Mouse (Mus musculus) kidney, adult 9 months (tissue): Measurements from ENCODE around the gene Itpk1.

ENCODE experiments used
- DNase-seq: peaks from one replicate; pipeline ENCODE4 v3.0.0; 2022

The Itpk1 gene

DNA sequence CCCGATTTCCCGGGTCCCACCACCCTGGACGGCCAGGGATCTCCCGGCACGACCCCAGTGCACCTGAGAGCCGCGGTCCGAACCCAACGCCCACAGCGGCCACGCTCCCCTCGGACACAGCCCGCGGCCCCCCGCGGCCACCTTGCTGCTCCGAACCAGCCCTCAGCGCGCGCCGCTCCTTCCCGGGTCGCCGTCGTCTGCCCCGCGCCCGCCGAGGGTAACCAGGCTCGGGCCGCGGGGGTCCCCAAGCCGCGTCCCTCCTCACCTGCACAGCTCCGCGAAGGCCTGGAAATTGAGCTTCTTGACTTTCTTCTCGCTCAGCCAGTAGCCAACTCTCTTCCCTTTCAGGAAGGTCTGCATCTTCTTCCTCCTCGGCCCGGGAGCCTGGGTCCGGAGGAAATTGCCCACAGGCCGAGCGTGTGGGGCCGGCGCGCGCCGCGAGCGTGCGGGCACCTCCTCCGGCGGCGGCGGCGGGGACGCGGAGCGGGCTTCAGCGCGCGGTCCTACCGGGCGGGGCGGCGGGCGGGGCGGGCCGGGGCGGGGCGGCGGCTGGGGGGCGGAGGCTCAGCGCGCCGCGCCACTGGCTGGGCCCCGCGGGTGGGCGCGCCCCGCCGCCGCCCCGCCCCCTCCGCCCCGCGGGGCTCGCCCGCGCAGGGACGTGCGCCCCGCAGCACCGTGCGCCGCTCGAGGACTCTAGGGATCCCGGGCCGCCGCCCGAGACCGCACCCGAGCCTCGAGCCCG, at the start of gene Itpk1:
Gene Itpk1, minus strand, starts transcription at position 474 of the 742 bp plus-strand sequence.
- DNase-seq = no peak

- no peak for DNase-seq
These were observed 43.5 kb upstream of the Itpk1 start for GRCm38 (mm10) chr12:102748256-102748655.

DNA sequence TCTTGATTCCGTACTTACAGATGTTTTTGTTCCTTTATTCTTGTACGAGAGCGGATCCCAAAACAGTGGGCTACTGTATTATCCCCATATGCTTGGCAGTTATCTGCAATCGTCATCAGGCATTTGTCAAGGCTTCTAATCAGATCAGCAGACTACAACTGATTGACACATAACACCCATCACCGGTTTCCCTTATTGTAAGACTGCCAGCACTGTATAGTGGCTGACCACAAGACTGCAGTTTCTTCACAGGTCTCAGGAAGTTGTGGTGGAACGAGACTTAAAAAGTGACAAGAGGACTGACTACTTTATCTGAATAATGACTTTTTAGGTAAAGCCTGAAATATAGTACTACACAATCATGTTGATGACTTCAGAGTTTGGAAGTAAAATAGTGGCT, 40.1 kb upstream of the Itpk1 start:
- no peak for DNase-seq

DNA sequence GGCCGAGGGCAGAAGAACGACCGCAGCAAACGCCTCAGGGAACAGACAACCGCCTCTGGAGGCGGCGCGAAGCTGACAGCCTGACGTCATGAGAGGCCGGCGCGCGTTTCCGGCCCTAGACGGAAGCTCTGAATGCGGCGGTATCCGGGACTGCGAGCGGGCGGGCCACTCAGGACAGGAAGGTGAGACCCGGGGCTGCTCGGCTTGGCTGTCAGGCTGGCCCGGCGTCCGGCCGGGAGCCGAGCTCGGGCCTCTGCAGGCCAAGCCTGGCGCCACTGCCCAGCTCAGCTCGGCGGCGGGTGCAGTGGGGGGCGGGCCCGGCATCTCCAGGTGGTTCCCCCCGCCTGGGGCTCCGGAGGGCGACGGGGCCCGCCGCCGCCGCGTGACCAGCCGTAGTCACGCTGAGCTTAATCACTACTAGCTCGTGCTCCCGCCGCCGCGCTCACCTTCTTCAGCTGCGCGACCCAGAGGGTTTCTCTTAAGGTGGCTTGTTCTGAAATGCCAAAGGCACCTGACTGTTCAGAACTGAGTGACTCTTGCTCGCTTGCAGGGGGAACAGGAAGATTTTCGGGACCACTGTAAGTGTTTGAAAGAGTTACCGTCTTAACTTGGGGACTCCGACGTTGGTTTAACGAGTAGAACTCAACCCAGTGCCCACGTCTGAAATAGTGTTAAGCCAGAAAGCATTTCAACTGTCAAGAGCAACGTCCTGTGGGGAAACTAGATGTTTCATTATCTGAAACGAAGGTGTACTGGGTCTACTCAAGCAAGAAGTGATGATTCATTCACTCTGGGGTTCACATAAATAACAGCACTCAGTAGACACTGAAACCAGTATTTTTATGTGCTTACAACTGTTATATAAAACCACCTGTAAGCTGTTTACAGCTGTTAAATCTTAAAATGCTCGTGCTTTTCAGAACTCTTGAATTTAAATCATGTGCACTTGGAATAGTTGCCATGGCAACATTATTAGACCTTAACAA, 39.2 kb upstream of the Itpk1 start, which contains the start of the genes Moap1 and Tmem251:
Gene Moap1, minus strand, starts transcription at position 73 of the 986 bp plus-strand sequence.
Gene Tmem251, plus strand, starts transcription at position 174 of the 986 bp plus-strand sequence.
- peak; percentile 93 for DNase-seq

DNA sequence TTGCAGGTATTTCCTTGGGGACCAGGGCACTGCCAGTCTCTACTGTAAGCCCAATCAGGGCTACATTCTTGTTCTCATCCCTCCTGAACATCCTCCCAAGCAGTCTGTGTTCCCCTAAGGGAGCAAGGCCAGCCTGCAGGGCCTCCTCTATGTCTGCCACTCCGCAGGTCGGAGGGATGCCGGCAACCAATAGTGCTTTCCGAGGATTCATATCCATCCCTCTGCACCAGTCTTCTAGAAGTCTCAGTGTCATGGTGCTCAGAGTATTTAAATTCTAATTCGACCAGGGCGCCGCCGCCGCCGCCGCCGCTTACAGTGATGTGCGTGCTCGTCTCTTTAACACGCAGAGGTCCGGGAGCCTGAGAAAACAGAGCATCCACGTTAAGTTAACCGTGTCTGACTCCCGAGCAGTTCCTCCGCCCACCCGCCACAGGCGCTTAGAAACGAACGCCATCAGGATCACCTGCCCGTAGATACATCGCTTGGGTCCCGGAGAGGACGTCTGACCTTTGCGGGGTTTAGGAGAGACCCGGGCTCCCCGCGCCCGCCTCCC, 38.4 kb upstream of the Itpk1 start:
- DNase-seq = no peak

DNA sequence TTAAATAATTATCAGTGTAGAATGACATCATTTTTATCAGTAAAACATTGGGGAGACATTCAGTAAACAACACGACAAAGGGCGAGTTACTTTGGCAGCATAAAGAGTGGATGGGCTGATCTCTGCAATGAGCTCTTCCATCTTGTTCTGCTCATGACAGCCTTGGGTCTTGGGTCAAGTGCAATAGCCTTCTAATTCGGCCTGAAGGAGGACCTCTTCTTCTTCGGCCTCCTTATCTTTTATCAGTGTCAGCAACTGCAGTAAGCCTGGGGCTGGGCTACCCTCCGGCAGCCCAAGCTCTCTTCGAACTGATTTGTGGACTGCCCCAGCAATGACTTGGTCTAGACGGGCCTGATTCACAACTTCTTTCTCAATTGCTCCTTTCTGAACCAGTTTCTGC, 37.3 kb upstream of the Itpk1 start:
- no peak for DNase-seq

- DNase-seq = no peak
These were observed 35.6 kb upstream of the Itpk1 start for GRCm38 (mm10) chr12:102740285-102740684.

DNA sequence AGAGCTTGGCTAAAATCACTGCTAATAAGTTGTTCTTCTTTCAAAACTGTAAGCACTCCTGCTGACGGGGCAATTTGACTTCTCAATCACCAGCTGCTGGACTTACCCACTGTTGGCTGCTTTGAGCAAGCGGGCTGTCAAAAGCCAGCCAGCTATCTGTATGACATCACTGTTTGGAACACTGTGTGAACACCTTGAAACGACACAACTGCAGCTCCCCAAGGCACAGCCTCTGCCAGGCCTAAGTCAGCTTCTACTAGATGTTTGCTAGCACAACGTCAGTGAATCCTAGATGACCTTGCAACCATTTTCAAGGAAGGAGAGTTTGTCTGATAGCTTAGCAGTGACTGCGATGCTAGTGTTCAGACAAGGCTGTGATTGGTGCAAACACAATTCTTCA, 34.4 kb upstream of the Itpk1 start:
- DNase-seq = no peak

DNA sequence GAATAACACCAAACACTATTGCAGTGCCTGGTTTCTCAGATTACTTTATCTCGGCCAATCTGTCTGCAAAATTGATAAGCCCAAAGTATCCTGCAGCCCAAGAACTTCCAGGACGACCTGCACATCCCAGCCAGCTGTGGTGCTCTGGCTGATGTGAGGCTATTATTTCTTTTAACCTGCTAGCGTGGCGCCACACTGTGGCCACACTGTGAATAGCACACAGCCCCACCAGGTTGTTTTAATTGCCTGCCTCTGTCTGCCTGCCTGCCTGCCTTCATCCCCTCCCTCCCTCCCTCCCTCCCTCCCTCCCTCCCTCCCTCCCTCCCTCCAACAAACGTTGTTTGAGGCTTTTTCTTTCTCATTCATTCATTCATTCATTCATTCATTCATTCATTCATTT, 28.7 kb upstream of the Itpk1 start:
- peak; percentile 73 for DNase-seq

DNA sequence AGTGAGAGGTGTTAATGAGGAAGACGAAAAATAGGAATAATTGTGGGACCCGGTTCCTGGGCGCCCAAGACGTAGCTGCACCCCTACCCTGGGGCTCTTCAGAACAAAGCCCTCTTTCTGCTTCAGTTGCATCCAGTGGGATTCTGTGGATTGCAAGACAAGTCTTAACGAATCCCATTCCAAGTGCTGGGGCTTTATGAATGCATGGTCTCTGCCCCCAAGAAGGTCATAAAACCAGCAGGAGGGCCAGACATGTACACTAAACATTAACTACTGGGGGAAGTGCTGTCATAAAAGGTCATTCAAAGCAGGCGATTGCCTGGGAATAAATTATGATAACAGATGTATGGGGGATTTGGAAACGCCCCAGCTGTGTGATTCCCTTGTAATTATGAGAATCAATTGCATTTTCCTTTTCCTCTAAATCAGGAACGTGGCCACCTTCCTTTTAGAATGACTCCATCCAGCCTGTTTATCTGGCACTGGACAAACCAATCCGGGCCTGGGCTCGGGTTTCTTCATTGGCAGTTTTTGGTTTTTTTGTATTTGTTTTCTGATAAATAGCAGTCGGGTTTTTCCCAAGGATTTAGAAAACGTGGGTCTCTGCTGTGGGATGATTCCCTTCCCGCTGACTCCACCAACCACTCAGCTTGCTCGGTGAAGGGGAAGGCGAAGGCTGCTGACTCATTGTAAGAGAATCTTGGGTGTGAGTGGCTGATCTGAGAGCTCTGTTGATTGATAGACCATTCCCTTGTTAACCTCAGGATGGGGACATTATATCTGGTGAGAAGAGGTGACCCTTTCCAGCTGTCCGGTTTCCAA, 26.3 kb upstream of the Itpk1 start:
- peak; percentile 61 for DNase-seq

- DNase-seq = peak; percentile 81
These were observed 25.4 kb upstream of the Itpk1 start for GRCm38 (mm10) chr12:102729855-102730797.

DNA sequence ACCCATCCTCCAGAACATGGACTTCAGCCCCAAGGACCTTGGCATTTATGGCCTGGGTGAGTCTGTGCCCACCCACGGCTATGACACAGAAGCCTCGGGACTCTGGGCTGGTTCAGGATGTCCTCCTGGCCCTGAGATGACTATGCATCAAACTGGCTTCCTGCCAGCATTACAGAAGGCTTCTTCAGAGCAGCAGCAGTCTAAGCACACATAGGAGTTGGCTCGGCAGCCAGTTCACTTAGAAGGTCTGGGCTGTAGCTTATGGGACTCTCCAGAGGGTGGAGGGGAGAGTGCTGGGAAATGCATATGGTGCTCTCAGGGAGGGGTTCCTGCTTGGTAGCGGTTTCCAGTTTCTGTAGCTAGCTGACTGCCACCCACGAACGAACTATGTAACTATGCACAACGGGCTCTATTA, 21.0 kb upstream of the Itpk1 start:
- DNase-seq = no peak

DNA sequence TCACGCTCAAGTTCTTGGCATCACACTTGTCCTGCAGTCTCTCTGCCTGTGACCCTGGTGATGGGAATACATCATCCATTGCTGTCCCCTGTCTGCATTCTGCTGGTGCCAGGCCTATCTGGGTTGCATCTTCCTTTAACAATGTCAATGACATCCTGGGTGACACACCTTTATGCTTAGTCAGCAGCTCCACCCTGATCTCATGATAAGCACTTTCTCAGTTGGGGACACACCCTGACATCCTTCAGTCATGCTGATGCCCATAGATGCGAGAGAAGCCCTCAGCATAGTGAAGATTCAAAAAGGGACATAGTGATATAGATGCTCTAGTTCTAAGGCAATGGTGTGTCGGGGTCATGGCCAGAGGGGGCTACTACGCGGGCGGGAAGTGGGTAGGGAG, 20.4 kb upstream of the Itpk1 start:
- no peak for DNase-seq

- no peak for DNase-seq
These were observed 19.1 kb upstream of the Itpk1 start for GRCm38 (mm10) chr12:102723861-102724260.

DNA sequence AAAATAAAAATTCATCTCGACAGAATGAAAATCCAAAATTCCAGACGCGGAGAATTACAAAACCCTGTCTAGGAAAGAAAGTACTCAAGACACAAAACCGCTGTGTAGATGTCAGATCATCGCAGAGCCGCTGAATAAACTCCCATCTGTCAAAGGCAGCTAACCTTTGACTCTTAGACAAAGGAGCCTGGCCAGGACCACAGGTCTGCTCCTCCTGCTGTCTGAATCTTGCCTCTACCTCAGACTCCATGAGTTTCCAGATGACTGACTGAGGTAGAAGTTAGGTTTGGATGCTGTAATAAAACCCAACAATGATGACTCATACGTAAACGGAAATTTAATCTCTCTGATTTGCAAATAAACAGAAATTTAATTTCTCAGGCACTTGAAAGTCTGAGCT, 18.2 kb upstream of the Itpk1 start:
- DNase-seq = no peak

GRCm38 (mm10) chr12:102722451-102722850, 17.7 kb upstream of the Itpk1 start:
- no peak for DNase-seq

- peak; percentile 34 for DNase-seq
These were observed 15.0 kb upstream of the Itpk1 start for GRCm38 (mm10) chr12:102719552-102720315.

DNA sequence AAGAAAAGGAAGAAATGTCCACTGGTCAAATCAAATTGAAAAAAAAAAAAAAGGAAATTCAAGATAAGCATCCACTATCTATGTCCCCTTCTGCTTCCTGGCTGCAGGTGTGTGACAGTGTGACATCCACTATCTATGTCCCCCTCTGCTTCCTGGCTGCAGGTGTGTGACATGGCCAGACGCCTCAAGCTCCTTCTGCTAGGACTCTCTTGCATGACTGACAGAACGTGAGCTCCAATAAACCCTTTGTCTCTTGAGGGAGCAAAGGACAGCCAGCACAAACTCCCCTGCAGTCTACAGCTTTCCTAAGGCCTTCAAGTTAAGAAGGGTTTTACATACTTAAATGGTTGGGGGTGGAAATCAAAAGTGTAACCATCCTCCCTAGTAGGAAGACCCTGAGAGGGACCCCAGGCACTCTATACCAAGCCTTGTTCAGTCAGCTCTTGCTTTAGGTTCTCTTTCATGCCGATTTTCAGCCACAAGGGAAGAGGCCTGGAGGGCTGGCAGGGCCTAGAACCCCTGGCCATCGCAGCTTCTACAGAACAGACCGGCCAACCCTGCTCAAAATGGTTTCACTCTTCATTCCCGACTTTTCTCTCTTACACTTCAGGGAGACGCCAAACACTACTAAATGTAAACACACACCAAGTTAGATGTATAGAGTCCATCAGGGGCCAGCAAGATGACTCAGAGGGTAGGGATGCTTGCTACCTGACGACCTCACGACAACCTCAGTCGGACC, 10.1 kb upstream of the Itpk1 start:
- DNase-seq = no peak

GRCm38 (mm10) chr12:102714116-102714515, 9.4 kb upstream of the Itpk1 start:
- no peak for DNase-seq
